Mouse (Mus musculus) layer of hippocampus, adult 2 months (tissue): ENCODE measurements around the gene Pde4d. TPM values are rescaled to one million over a fixed set of nuclear protein-coding genes. Genes with fewer than 3 reads are reported as not detected.

Source experiments
- DNase-seq, 2 experiments: peaks; one replicate each; pipeline ENCODE4 v3.0.0; 2022; ENCODE audit warnings: low spot score in 2 of 2
- H3K27ac ChIP-seq: fragments of 200-600 bp; 2 replicates; pipeline ENCODE4 v1.8.1; 2022
- H3K4me3 ChIP-seq: fragments of 200-600 bp; 2 replicates; pipeline ENCODE4 v1.8.1; 2022; ENCODE audit warnings: mild to moderate bottlenecking
- CTCF ChIP-seq: fragments of 200-600 bp; conservative IDR thresholded peaks from 2 replicates; pipeline ENCODE4 v1.8.1; 2022; ENCODE audit warnings: antibody characterized with exemption, mild to moderate bottlenecking, moderate library complexity
- total RNA-seq, 2 experiments: library from RNA; stranded (reverse); gene quantifications; 2 replicates each; pipeline ENCODE4 v1.2.3; 2021

The Pde4d gene
- total RNA-seq, 2 experiments from 2014 or later = 72.2 to 73.8 TPM

DNA sequence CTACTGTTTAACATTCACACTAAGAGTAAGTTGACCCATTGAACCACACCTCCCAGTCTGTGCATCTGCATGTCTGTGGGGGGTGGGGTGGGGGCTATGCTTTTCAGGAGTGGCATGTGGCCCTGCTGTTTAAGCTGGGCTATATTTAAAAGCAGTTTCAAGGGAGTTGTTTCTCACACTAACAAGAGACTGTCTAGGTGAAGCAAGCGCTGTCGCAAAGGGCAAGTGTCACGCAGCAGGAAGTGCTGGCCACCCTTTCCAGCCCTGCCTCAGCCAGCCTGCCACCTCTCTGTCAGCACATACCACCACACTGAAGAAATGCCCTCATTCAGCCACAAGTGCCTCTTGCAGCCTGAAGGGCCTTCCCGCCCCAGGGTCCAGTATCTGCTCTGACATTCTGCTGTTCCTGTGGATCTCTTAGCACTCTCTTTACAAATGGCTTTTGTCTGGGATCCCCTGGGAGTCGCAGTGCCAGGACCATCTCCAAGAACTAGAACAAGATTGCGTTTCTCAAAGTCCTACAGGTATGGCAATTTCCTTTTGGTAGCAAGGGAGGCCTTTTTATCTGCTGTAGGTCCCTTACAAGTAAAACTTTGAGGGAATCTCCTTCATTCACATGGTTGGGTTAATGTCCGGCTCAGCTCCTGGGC lies 1182.8 kb downstream of the Pde4d start:
- Histone ChIP-seq H3K27ac (no peak overlapping the region), H3K4me3 (no peak overlapping the region)
- no peak for DNase-seq
- no peak for TF ChIP-seq CTCF

DNA sequence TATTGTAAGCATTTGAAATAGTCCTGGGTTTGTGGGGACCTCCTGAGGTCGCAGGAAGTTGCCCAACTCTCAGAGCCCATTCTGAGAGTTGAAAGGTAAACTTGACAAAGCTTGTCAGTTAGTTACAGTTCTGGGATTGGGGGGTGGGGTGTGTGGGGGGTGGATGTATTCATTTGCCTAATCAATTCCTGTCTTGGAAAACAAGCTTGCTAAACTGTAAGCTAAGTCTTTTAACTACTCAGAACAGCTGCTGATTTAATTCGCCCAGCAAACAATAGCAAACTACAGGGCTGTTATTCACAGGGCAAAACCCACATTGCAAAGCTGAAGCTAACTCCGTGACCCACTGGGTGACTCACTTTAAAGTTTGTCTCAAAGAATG lies 1183.3 kb downstream of the Pde4d start:
- H3K4me3 ChIP-seq = no peak overlapping the region
- no peak for DNase-seq
- no peak for TF ChIP-seq CTCF
- H3K27ac ChIP-seq = no peak overlapping the region

DNA sequence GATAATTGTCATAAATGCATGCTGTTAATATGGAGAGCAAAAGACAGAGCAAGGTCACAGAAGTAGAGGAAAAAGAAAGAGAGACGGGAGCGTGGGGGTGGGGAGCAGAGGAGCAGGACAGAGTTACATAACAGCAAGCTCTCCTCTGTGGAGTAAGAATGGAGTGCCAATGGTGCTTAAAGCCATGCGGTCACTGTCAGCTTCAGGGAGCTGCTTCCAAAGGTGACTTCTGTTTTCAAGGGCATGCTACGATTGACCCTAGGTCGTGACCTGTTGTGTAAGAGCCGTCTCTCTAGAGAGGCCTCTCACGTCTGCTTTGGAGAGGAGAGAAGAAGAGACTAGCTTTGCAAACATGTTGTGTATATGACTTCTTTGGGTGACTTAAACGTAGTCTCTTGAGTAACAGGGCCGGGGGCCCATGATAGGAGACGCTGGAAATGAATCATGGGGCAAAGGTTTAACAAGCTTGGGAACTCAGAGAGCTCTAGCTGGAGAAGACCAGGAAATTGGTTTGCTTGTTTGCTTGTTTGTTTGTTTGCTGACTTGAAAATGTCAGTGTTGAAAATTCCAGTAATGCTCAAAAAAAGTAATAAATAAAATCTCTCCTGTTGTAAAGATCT lies 1186.3 kb downstream of the Pde4d start:
- no peak for DNase-seq
- no peak overlapping the region for H3K4me3 ChIP-seq
- no peak overlapping the region for H3K27ac ChIP-seq
- no peak for TF ChIP-seq CTCF

DNA sequence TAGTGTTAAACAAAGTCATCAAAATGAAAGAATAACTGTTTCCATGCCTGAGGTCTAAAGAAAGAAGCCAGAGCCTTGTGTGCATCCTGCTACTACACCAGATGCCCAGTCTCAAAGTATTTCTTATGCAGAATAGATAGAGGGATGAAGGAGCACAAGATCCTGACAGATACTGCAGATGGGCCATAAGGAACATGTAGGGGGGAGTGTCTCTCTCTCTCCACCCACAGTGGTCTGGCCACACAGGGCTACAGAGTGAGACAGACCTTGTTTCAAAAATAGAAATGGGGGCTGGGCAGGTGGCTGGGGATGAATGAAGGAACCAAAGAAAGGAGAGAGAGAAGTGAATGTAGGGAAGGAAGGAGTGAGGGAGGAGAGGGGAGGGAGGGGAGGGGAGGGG lies 1188.5 kb downstream of the Pde4d start:
- Histone ChIP-seq H3K4me3 (no peak overlapping the region), H3K27ac (no peak overlapping the region)
- DNase-seq = no peak
- TF ChIP-seq CTCF = no peak

DNA sequence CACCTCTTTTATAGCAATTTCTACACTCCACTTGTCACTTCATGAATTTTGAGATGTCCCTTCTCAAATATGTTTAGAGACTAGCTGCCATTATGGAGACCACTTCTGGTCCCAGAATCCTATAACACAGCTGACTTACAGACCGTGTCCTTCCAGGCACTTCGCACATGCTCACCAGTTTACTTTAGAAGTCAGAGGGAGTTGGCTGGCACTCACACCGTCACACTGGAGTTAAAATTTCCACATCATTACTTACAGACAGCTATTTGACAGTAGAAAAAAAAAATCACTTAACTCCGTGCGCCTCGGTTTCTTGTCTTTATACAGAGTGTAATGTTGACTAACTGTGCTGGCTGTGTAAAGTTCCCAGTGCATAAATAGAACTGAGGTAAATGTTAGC lies 1189.5 kb downstream of the Pde4d start:
- Histone ChIP-seq H3K27ac (no peak overlapping the region), H3K4me3 (no peak overlapping the region)
- no peak for TF ChIP-seq CTCF
- DNase-seq = no peak

DNA sequence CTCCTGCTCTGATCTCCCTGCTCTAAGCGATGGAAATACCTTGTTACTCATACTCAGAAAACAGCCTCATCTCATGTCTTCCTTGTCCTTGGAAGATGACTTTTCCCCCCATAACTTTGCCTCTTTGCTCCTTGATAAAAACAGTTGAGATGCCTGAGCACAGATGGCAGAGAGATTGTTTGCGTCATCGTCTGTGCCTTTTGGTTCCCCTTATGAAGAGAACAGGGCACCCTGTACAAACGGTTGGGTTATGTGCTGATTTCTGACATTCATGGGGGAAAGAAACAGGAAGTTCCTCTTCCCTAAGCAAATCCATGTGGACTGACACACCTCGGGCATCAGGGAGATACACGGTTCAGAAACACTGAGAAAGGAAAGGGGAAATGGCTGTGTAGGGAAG lies 1191.8 kb downstream of the Pde4d start:
- no peak for TF ChIP-seq CTCF

DNA sequence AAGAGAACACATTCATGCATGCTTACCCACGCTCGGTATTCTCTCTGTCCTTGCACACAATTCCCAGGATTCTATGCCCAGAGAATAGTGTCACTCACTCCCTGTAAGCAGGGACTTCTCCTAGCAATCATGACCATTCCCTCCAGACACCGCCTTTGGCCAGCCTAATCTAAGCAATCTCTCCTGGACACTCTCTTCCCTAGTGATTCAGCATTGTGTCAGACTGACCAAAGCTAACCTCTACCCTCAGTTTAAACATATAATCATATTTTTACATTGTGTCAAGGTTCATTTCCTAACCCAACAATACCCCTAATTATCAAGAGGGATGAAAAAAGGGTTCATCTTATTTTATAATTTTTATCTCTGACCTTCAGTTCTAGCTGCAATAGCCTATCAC lies 1193.7 kb downstream of the Pde4d start:
- Histone ChIP-seq H3K27ac (no peak overlapping the region), H3K4me3 (no peak overlapping the region)
- no peak for DNase-seq
- no peak for TF ChIP-seq CTCF

More for the DNA sequence above, 1191.8 kb downstream of the Pde4d start:
- DNase-seq = no peak
- Histone ChIP-seq H3K4me3 (no peak overlapping the region), H3K27ac (no peak overlapping the region)

DNA sequence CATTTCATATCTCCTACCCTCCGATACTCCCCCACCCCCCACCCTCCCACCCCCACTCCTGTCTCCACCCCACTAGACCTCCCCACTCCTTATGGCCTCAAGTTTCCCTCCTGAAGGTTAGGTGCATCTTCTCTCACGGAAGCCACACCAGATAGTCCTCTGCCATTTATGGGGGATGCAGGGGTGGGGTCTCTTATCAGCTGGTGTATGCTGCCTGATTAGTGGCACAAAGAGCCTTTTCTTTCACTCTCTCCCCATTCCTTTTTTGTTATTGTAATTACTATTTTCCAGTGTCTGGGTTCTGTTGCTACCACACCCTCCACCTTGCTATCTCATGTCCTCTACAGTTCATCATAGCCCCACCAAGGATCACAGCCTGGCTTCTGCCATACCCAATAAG lies 1194.3 kb downstream of the Pde4d start:
- DNase-seq = no peak
- H3K4me3 ChIP-seq = no peak overlapping the region
- H3K27ac ChIP-seq = no peak overlapping the region
- TF ChIP-seq CTCF = no peak

DNA sequence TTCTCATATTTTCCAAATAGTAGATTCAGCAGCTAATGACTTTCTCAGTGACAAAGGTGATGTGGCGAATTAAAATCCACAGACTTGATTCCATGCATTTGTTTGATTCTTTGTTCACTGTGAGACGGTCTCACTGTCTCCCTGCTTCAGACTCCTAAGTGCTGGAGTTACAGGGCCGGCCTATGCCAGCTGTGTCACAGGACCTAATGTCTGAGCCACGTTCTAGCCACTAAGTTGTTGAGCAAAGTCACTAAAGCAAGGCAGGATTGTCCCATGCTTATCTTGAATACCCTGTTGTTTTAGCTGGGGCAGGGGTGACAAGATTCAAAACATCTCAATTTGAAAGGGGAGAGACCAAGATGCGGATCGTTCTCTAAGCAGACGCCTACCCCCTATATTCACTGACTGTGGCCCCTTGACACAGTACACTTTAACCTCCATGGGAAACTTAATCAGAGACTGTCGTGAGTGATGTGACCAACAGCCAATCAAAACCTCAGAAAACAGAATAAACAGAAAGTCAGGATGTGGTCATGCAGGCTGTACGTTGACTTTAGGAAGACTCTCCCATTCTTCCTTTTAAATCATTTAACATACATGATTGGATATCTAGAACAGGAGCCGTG lies 1195.6 kb downstream of the Pde4d start:
- Histone ChIP-seq H3K27ac (no peak overlapping the region), H3K4me3 (no peak overlapping the region)
- no peak for DNase-seq
- no peak for TF ChIP-seq CTCF

DNA sequence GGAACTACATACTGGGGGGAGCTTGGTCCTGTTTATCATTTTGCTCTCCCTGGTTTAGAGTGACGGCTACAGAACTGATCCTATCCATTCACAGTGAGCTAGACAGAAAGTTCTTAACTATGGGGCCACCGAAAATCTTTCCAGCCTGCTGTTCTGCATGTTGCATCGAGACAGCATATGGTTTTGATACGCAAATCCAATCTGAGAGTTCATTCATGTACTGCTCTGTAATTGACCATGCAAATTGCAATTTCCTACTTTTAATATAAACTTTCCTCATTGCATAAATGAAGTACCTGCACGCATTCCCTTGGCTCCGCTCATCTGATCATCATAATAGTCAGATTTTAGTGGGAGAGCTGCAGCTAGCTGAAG lies 1196.1 kb downstream of the Pde4d start:
- Histone ChIP-seq H3K4me3 (no peak overlapping the region), H3K27ac (no peak overlapping the region)
- TF ChIP-seq CTCF = no peak
- no peak for DNase-seq

DNA sequence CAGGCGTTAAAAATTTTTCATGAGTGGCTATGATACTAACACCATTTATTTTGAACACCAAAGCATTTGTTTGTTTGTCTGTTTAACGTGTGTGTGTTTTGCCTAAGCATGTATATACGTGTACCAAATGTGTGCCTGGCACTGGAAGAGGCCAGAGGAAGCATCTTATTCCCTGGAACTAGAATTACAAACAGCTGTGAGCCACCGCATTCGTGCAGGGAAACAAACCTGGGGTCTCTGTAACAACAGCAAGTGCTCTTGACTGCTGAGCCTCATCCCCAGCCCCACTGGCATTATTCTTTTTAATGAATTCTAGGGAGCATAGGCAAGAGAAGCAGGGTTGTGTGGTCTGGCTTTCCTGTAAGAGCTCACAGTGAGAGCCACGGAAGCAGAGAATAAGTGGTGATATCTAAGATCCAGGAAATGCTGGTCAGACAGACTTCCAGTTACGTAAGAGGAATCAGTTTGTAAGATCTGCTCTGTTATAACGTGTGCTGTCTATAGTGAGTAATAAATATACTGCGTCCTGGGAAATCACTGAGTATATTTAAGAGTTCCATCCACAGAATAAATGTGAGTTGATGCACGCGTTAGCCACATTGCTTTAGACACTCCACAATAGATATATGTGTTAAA lies 1197.0 kb downstream of the Pde4d start:
- no peak overlapping the region for H3K27ac ChIP-seq
- no peak for DNase-seq
- H3K4me3 ChIP-seq = no peak overlapping the region
- no peak for TF ChIP-seq CTCF

DNA sequence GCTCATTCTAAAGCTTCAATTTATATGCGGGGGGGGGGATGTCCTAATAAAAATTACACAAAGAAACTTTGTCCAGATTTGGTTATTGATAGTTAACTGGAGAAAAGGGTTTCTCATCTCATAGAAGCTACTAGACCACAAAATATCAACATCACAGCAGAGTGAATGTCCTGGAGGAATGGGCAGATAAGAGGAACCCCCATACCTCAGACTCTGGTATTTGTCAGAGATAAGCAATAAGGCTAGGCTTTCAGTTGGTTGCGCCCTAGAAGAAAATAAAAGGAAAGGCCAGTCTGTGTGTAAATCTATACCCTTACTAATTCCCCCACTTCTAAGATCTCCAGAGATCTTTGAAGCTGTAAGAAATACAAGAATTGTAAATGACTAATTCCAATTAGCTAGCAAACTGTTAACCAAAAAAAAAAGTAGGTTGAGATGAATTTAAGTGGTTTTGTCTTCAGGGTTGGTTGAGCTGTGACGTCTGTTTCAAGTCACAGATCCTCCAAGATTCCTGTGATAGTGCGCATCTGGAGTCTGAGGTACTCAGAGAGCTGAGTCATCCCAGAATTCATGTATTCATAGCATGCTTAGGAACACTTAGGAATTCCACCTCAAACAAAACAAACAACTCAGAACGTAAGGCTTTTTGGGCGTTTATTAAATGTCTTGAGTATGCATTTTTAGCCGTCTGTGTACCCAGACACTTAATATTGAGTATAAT lies 1197.9 kb downstream of the Pde4d start:
- no peak overlapping the region for H3K4me3 ChIP-seq
- H3K27ac ChIP-seq = no peak overlapping the region
- DNase-seq = no peak
- TF ChIP-seq CTCF = no peak

DNA sequence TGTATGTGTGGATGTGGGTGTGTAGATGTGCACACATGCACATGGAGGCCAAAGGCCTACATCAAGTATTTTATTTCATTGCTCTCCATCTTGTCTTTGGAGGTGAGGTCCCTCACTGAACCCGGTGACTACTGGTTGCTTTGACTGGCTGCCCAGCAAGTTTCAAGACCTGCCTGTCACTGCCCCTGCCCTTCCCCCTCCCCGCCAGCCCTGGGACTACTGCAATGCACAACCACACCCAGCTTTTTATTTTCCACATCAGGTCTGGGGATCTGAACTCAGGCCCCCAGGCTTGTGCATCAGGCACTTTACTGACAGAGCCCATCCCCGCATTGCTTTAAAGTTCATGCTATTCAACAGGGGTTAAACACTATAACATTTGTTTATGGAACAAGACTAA lies 1198.6 kb downstream of the Pde4d start:
- DNase-seq = no peak
- Histone ChIP-seq H3K27ac (no peak overlapping the region), H3K4me3 (no peak overlapping the region)
- TF ChIP-seq CTCF = no peak
